Mouse (Mus musculus) cerebellum, adult (tissue): ENCODE data around the gene Furin.

Experiments
- ATAC-seq: cut with Nextera tagmentation; 2 replicates; pipeline ENCODE4 v1.9.2; 2017; ENCODE audit warnings: mild to moderate bottlenecking, moderate library complexity, mixed read lengths; ENCODE audit not compliant: insufficient number of reproducible peaks, low FRiP score, low TSS enrichment

Furin gene

GRCm38 (mm10) chr7:80347670-80348586 is 57.3 kb downstream of the Furin start:
- no peak for ATAC-seq

GRCm38 (mm10) chr7:80346830-80347229 is 58.4 kb downstream of the Furin start:
- no peak for ATAC-seq

DNA sequence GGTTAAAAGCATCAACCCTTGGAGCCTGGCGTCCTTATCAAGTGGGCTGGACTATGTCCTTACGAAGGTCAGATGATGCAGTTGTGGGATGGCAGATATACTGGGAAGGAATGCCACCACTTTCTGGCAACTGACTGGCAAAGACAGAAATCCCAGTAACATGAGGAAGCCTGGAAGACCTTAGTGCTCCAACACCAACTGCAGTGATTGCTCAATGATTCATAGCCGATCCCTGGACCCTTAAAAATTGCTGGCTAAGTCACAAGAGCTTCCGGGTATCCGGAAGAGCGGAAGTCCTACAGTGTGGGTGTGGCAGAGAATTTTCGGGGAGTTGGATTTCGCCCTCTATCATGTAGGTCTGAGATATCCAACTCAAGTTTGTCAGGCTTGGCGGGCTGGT is 59.1 kb downstream of the Furin start:
- ATAC-seq: no peak

DNA sequence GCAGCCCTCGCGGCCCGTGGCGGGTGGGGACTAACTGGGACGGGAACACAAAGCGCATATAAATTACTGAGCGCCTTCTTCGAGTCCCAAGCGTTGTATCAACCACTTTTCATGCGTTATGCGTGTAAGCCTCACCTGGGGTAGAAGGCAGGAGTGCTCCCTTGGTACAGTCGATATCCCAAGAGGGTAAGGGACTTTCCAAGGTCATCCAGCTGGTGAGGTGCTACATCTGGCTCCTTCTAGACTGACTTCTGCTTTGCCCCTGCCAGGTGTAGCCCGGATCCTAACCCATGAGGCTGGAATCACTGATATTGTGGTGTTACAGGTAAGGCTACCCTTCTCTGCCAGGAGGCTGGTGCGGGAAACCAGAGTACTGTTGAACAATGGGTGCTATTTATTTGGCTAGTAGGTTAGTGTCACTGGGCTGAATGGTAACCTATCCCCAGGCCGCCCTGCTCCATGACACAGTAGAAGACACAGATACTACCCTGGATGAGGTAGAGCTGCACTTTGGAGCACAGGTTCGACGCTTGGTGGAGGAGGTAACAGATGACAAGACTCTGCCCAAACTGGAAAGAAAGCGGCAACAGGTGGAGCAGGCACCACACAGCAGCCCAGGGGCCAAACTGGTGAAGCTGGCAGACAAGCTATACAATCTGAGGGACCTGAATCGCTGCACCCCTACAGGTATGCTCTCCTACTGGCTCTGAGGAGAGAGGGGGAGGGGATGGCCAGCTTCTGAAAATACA is 61.8 kb downstream of the Furin start:
- no peak for ATAC-seq

DNA sequence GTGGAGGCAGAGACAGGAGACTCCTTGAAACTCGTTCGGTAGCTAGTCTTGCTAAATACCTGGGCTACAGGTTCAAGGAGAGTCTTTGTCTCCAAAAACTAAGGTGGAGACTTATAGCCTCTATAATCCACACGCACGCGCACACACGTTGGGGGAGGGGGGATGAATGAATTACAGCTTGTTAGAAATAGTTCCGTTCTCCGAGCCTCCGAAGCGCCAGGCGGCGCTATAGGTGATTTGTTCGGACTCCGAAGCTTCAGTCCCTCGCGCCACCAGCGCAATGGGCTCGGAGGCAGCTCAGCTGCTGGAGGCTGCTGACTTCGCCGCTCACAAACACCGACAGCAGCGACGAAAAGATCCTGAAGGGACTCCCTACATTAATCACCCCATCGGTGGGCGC is 62.4 kb downstream of the Furin start, which contains the start of gene Hddc3:
Gene Hddc3, plus strand, starts transcription at position 247 of the 400 bp plus-strand sequence.
- ATAC-seq: peak; percentile 11; the same call in 1 of the 2 replicates

DNA sequence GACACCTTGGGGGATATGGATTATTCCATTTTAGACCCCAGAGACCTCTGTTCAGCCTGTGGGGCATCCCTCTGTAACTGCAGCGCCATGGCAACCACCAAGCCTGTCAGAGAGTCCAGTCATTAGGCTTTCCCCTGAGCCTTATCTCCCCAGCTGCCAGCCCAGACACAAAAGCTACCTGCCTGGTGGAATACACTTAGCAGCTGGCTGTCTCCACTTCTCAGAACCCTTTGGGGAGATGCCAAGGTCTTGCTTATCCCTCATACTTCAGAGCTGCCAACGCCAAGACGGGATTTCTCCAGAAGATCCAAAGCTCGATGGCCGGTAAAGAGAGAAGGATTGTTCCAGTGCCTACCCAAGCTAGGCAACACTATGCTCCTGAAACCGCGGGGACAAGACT is 63.4 kb downstream of the Furin start:
- ATAC-seq: no peak

DNA sequence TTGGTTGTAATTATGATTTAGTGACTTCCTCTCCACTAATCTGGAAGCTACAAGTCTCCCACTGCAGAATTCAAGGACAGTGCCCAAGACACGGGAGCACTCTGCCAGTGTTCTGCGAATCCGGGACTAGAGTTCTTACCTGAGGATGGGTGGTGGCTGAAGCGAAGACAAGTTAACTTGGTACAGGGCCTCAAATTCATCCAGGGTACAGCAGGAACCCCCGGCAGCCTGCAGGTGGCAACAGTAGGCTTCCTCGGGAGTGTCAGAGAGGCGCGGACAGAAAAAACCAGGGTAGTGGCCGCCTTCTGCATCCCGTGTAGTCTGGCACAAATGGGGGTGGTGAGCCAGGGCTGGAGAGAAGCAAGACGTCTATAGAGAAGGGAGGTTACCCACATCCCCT is 64.4 kb downstream of the Furin start, which contains the start of gene Unc45a:
Gene Unc45a, minus strand, starts transcription at position 213 of the 400 bp plus-strand sequence.
- ATAC-seq: peak; percentile 29; the same call in 1 of the 2 replicates

DNA sequence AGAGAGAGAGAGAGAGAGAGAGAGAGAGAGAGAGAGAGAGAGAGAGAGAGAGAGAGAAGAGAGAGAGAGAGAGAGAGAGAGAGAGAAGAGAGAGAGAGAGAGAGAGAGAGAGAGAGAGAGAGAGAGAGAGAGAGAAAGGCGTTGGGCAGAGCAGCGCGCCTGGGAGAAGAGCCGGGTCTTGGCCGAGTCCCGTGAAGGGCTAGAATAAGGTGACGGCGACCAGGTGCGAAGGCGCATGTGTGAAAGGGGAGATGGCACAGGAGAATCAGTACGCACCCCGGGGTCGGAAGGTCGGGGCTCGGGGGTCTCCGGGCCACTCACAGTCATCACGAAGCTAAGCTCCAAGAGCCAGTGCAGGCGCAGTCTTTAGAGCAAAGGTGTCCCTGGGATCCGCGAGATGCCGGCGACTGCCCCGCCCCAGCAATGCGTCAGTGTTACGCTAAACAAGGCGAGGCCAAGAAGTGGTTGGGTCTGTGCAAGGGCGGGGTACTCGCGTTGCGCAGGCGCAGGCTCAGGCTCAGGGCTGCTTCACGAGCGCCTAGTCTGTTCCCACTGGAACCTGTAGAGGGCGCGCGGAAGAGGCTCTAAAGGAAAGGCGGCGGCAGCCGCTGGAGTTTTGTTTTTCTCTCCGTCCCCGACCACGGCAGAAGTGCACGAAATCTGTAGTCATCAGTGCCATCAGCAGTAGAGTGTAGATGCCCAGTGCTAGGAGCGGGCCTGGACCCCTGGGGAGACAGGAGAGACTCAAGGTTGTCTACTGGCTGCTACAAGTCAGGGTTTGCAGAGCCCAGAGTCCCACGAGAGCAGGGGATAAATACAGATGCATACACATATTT is 65.2 kb downstream of the Furin start:
- ATAC-seq: peak; percentile 91

DNA sequence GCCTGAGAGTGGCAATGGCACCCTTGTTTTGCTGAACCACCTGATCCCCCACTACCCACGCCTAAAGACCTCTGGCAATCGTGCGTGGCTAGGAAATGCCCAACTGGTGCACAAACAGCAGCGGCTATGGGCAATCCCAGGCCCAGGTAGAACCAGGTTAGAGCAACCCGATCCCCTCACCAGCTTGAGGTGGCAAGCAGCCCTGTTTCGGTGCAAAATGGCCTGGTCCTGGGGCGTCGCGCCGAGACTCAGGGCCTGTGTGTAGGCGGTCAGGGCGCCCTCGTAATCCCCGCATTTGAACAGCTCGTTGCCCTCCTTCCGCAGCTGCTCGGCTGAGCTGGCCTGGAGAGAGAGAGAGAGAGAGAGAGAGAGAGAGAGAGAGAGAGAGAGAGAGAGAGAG is 65.9 kb downstream of the Furin start:
- ATAC-seq: no peak
